Mouse (Mus musculus) cortical plate, adult 2 months (tissue): ENCODE data around the gene Tescl. TPM values are rescaled to one million over a fixed set of nuclear protein-coding genes. Genes with fewer than 3 reads are reported as not detected.

ENCODE experiments used
- H3K27ac ChIP-seq: fragments of 200-500 bp; 2 replicates; pipeline ENCODE4 v1.5.1; 2012; ENCODE audit warnings: low read length, control low read depth, inconsistent platforms; ENCODE audit not compliant: insufficient read depth
- H3K4me1 ChIP-seq: fragments of 200-500 bp; 2 replicates; pipeline ENCODE4 v1.6.1; 2011; ENCODE audit warnings: low read length; ENCODE audit not compliant: control insufficient read depth, insufficient read depth
- H3K4me3 ChIP-seq: fragments of 200-500 bp; 2 replicates; pipeline ENCODE4 v1.5.1; 2011; ENCODE audit warnings: mild to moderate bottlenecking, low read length, control low read depth; ENCODE audit not compliant: insufficient read depth
- CTCF ChIP-seq: fragments of 200-500 bp; IDR thresholded peaks from 2 replicates; pipeline ENCODE4 v1.5.1; 2011; ENCODE audit warnings: mild to moderate bottlenecking, control low read depth, low read length; ENCODE audit not compliant: insufficient read depth; ENCODE audit errors: extremely low read depth
- POLR2A ChIP-seq: fragments of 200-500 bp; IDR thresholded peaks from 2 replicates; pipeline ENCODE4 v1.6.1; 2011; ENCODE audit warnings: mild to moderate bottlenecking, low read length, control low read depth; ENCODE audit not compliant: insufficient read depth; ENCODE audit errors: extremely low read depth
- polyA plus RNA-seq: library from polyadenylated mRNA; depleted of rRNA; stranded (reverse); fragments of >200 nt; gene quantifications from 2 replicates; pipeline ENCODE4 v1.2.3, GENCODE M21; 2012; rRNA removed

The Tescl gene
- polyA plus RNA-seq, result 0.29 TPM in 1 of 2 replicates, not detected in the other

DNA sequence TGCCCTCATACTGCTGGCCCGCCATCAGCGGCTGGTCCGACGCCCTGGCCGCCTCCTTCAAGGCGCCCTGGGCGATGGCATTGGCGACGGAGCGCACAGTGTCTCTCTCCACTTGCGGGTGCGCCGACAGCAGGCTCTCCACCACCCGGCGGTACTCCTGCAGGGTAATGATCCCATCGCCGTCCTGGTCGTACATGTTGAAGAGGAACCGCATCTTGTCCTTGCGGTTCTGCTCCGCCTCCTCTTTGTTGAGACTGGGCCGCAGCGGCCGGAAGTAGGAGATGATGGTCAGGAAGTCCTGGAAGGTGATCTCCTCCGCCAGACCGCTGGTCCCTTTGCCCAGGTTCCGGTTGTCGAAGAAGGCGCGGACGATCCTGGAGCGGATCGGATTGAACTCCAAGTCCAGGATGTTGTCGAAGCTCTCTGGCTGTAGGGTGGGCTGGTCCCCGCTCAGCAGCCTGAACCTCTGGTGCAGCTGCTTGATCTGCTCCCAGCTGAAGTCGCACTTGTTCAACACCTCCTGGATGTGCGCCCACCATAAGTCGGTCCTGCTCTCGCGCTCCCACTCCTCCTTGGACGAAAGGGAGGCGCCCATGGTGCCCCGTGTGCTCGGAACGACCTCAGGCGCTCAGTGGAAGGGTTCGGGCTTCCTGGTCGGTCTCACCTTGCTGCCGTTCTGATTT lies at the start of gene Tescl:
Gene Tescl, minus strand, starts transcription at position 633 of the 683 bp plus-strand sequence.
- H3K4me1 ChIP-seq, result no peaks in the 10 kb centered on the region
- TF ChIP-seq POLR2A (no peak), CTCF (no peak)
- H3K27ac ChIP-seq, result no peak within 1 kb of the TSS
- no peak within 1 kb of the TSS for H3K4me3 ChIP-seq

DNA sequence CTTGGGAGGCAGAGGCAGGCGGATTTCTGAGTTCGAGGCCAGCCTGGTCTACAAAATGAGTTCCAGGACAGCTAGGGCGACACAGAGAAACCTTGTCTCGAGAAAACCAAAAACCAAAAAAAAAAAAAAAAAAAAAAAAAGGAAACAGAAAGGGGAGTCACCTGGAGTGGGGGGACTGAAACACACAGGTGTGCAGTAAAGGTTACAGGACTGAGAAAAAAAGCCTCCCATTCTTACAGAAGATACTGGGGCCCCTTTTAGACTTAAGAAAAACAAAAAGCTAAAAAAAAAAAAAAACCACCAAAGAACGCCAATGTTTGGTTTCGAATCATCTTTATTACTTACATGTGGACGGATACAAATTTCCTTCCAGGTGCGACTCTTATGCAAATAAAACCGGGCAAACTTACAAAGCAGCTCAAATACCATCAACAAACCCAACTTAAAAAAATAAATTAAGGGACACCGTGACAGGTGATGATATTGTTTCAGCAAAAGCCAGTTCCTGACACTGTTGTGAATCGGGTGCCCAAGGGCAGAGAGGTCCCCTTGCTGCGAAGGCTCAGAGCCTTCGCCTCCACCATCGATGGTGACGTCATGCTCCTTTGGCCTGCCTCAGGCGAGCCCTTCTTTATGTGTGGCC lies 49.1 kb upstream of the Tescl start:
- H3K4me3 ChIP-seq, result no peak overlapping the region
- no peak overlapping the region for H3K27ac ChIP-seq
- no peak for TF ChIP-seq POLR2A
- no peak for TF ChIP-seq CTCF
- H3K4me1 ChIP-seq, result no peaks in the 10 kb centered on the region

DNA sequence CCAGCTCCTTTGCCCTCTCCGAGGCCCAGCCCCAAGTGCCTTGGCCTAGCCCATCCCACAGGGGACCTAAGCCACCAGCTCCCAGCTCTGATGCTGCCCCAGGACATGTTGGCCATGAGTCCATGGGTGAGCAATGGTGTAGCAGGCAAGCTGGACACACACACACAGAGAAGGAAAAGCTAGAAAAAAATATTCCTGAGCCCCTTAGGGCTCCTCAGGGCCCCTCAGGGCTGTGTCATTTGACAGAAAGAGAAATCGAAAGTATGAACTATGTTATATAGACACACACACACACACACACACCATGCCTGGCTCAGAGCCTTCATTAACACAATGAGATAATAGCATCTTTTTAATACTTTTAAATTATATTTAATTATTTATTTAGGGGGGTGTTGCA lies 46.6 kb upstream of the Tescl start:
- H3K4me3 ChIP-seq, result no peak overlapping the region
- no peak for TF ChIP-seq CTCF
- no peak for TF ChIP-seq POLR2A

DNA sequence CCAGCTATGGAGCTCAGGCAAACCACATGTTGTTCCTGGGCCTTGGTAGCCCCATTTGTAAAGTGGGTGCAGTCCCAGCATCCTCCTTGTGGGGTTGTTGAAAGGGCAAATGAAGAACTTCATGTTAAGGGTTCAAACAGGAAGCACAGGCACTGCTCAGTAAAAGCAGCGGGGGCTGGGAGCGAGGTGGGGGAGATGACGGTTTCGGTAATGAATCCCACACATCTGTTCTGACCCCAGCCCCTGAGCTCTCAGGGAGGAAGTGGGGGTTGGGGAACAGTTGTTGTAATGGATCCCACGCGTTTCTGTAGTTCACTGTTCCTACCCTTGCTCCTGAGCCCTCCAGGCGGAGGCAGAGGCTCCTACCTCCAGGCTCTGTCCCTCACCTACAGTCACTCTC lies 46.2 kb upstream of the Tescl start:
- H3K4me1 ChIP-seq, result no peaks in the 10 kb centered on the region
- TF ChIP-seq CTCF, result no peak
- TF ChIP-seq POLR2A, result no peak
- no peak overlapping the region for H3K27ac ChIP-seq
- H3K4me3 ChIP-seq, result no peak overlapping the region

More for the DNA sequence above, 46.6 kb upstream of the Tescl start:
- no peaks in the 10 kb centered on the region for H3K4me1 ChIP-seq
- H3K27ac ChIP-seq, result no peak overlapping the region

DNA sequence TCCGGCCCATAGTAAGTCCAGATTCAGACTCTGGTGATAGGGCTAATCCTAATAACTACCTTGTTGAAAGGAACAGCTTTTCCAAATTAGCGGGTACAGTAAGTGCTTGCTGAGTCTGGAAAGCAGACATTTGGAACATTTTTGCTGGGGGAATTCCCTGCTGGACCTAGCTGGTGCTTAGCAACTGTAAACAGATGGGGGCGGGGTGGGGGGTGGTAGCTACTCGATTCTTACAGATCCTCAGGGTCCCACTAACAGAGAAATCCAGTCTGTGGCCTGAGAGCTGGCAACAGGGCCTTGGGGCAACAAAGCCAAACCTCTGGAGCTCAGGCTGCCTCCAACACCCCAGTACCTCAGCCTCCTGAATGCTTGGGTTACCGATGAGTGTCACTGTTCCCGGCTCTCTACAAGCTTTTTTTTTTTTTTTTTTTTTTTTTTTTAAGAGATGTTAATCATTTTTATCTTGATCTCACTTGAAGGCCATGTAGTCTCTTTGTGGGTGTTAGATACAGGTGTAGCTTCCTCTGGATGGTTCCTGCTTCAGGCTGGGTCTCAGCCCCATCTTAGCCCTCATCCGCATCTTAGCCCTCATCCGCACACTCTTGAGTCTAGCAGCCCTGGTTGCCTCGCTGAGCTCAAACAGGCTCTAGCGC lies 44.4 kb upstream of the Tescl start:
- TF ChIP-seq CTCF (no peak), POLR2A (no peak)
- Histone ChIP-seq H3K4me1 (no peaks in the 10 kb centered on the region), H3K27ac (no peak overlapping the region), H3K4me3 (no peak overlapping the region)

DNA sequence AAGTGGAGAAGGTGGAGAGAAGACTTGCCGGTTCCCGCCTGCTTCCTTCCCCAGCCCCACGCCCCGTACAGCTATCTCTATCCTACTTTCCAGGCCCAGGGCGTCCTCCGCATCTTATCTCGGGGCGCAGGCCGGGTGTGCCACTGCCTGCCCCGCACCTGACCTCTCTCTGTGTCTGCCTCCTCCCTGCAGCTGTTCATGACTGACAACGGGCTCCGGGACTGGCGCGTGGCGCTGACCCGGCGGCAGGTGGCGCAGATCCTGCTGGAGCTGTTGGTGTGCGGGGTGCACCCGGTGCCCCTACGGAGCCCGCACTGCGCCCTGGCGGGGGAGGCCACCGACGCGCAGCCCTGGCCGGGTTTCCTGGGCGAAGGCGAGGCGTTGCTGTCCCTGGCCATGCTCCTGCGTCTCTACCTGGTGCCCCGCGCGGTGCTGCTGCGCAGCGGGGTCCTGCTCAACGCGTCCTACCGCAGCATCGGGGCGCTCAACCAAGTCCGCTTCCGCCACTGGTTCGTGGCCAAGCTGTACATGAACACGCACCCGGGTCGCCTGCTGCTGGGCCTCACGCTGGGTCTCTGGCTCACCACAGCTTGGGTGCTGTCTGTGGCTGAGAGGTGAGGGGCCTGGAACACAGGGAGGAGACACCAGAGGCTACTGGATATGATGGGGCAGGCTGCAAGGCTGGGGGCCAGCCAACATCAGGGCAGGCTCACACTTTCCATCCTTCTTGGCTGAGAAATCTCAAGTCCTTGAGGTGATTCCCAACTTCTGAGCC lies 43.5 kb upstream of the Tescl start:
- TF ChIP-seq CTCF (0 out of 2 replicates have a peak, but pooled peaks have one; percentile 4), POLR2A (no peak)
- no peak overlapping the region for H3K27ac ChIP-seq

DNA sequence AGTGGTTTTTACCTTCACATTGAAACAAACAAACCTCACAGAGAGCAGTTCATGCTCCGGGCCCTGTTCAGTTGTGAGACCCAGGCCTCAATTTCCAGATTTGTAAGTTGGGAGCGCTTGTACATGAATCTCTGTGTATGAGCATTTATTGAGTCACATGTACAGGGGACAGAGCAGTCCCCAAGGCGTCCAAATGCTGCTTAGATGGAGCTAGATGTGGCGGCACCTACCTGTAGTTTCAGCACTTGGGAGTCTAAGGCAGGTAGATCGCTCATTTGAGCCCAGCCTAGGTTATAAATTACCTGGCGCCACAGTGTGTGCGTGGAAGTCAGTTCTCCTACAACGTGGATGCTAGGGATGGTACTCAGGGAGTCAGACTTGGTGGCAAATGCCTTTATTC lies 42.7 kb upstream of the Tescl start:
- H3K4me1 ChIP-seq, result no peaks in the 10 kb centered on the region
- no peak overlapping the region for H3K4me3 ChIP-seq
- TF ChIP-seq POLR2A (no peak), CTCF (no peak)

More for the DNA sequence above, 43.5 kb upstream of the Tescl start:
- no peak overlapping the region for H3K4me3 ChIP-seq
- no peaks in the 10 kb centered on the region for H3K4me1 ChIP-seq

DNA sequence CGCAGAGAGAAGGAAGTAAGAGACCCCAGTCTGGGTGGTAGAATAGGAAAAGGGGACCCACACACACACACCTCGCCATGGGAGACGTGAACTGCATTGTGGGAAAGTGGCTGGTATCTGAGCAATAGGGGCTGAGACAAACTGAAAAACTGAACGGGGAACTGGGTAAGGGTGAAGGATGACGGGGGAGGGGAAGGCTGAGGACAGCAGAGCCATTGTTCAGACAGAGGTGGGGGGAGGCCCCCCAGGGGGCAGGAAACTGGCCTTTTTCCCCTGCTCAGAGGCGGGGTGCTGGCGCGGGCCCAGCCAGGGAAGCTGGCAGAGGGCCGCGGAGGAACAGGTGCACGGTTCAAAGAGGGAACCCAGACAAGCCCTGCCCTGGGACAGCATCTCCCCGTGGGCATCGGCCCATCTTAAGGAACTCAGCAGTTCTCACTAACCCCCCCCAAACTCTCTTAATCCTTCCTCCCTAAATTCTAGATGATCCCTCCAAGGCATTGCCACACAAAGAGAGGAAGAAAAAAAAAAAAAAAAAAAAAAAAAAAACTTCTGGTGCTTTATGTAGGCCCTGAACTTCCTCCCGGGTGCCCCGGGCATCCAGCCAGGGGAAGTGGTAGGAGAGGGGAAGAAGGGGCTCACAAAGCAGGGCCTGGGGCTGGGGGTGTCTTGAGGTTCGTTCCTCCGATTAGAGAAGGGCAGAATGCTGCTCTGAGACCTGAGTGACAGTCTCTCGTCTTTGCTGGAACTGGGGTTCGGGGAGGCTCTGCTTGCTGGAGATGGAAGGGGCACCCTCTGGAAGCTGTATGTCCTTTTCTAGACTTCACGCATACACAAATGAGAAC lies 40.0 kb upstream of the Tescl start:
- no peaks in the 10 kb centered on the region for H3K4me1 ChIP-seq
- no peak overlapping the region for H3K4me3 ChIP-seq
- H3K27ac ChIP-seq, result no peak overlapping the region
- TF ChIP-seq POLR2A (no peak), CTCF (no peak)

More for the DNA sequence above, 42.7 kb upstream of the Tescl start:
- H3K27ac ChIP-seq, result no peak overlapping the region
